Mouse (Mus musculus): ENCODE results near the gene Tet2.
"Not testable (repeated sequence)": the region's sequence is repeated elsewhere in the genome, so short reads cannot be mapped to it uniquely, and the experiment has no call there.

Tet2 gene

GRCm38 (mm10) chr3:133544551-133545303 is at the start of gene Tet2:
Gene Tet2 (minus strand): TSS chr3:133545139.
- peak; percentile 63 for DNase-seq (ENCODE audit: low spot score)

GRCm38 (mm10) chr3:133592995-133593394 is 48.1 kb upstream of the Tet2 start:
- DNase-seq (ENCODE audit: low spot score), result not testable (repeated sequence)

GRCm38 (mm10) chr3:133590506-133591152 is 45.7 kb upstream of the Tet2 start:
- DNase-seq (ENCODE audit: low spot score), result no peak

- no peak for DNase-seq (ENCODE audit: low spot score)
Observed at GRCm38 (mm10) chr3:133585010-133585409, 40.1 kb upstream of the Tet2 start.

GRCm38 (mm10) chr3:133583411-133584025 is 38.6 kb upstream of the Tet2 start:
- DNase-seq (ENCODE audit: low spot score), result no peak

GRCm38 (mm10) chr3:133582969-133583368 is 38.0 kb upstream of the Tet2 start:
- DNase-seq (ENCODE audit: low spot score), result peak; percentile 5

- no peak for DNase-seq (ENCODE audit: low spot score)
Observed at GRCm38 (mm10) chr3:133582096-133582495, 37.2 kb upstream of the Tet2 start.

GRCm38 (mm10) chr3:133581541-133581940 is 36.6 kb upstream of the Tet2 start:
- no peak for DNase-seq (ENCODE audit: low spot score)

GRCm38 (mm10) chr3:133579671-133580070 is 34.7 kb upstream of the Tet2 start:
- DNase-seq (ENCODE audit: low spot score), result no peak

GRCm38 (mm10) chr3:133579140-133579539 is 34.2 kb upstream of the Tet2 start:
- DNase-seq (ENCODE audit: low spot score), result no peak

- DNase-seq (ENCODE audit: low spot score), result no peak
Observed at GRCm38 (mm10) chr3:133574969-133575368, 30.0 kb upstream of the Tet2 start.

GRCm38 (mm10) chr3:133571961-133572360 is 27.0 kb upstream of the Tet2 start:
- DNase-seq (ENCODE audit: low spot score), result no peak

GRCm38 (mm10) chr3:133563503-133564205 is 18.7 kb upstream of the Tet2 start:
- peak; percentile 19 for DNase-seq (ENCODE audit: low spot score)

GRCm38 (mm10) chr3:133559413-133560114 is 14.6 kb upstream of the Tet2 start:
- DNase-seq (ENCODE audit: low spot score), result no peak

- DNase-seq (ENCODE audit: low spot score), result no peak
Observed at GRCm38 (mm10) chr3:133557602-133558001, 12.7 kb upstream of the Tet2 start.

GRCm38 (mm10) chr3:133557154-133557553 is 12.2 kb upstream of the Tet2 start:
- DNase-seq (ENCODE audit: low spot score), result no peak

GRCm38 (mm10) chr3:133555378-133555777 is 10.4 kb upstream of the Tet2 start:
- no peak for DNase-seq (ENCODE audit: low spot score)

- no peak for DNase-seq (ENCODE audit: low spot score)
Observed at GRCm38 (mm10) chr3:133554552-133555067, 9.7 kb upstream of the Tet2 start.

GRCm38 (mm10) chr3:133554092-133554491 is 9.2 kb upstream of the Tet2 start:
- DNase-seq (ENCODE audit: low spot score), result no peak

- DNase-seq (ENCODE audit: low spot score), result no peak
Observed at GRCm38 (mm10) chr3:133551941-133552340, 7.0 kb upstream of the Tet2 start.

- no peak for DNase-seq (ENCODE audit: low spot score)
Observed at GRCm38 (mm10) chr3:133549385-133550170, 4.6 kb upstream of the Tet2 start.

Data from T-cell, adult 2 months (primary cell).